Comparison of ENCODE assay signal across 7 mouse cellular contexts in genomic region chr5:105414341-105415120, GRCm38 (mm10). TPM values are rescaled to one million over a fixed set of nuclear protein-coding genes. Genes with fewer than 3 reads are reported as not detected.
DNase-seq lines count a peak whose midpoint lies in the region; ATAC-seq lines count a peak whose summit lies in the region.

No protein-coding gene starts in this region.

- H3K4me2 ChIP-seq in limb, embryonic 11.5 days (ENCODE audit: low read depth, severe bottlenecking): peak overlapping the region; percentile 98
- H3K4me2 ChIP-seq in stomach, embryonic 15.5 days: peak overlapping the region; percentile 95

- WGBS in forebrain, embryonic 10.5 days: 83% methylated on average over 12 of the region's 12 CpGs
- WGBS in limb, embryonic 11.5 days: 87% methylated on average over 12 of the region's 12 CpGs
- 81% methylated on average over 12 of the region's 12 CpGs for WGBS in stomach, embryonic 15.5 days

- no peaks in the 10 kb centered on the region for H3K27me3 ChIP-seq in megakaryocyte, embryonic 14.5 days (replicated peaks)
- peaks cover 11% of the 10 kb centered on the region; the same call in 1 of the 2 replicates for H3K27me3 ChIP-seq in forebrain, embryonic 10.5 days (ENCODE audit: poor library complexity, severe bottlenecking)
- no peaks in the 10 kb centered on the region for H3K27me3 ChIP-seq in limb, embryonic 11.5 days (ENCODE audit: control insufficient read depth, insufficient read depth, low read length)
- no peaks in the 10 kb centered on the region for H3K27me3 ChIP-seq in stomach, embryonic 15.5 days (replicated peaks)

- H3K36me3 ChIP-seq in megakaryocyte, embryonic 14.5 days (replicated peaks; ENCODE audit: low read length): peaks cover 52% of the 10 kb centered on the region
- peaks cover 16% of the 10 kb centered on the region for H3K36me3 ChIP-seq in forebrain, embryonic 10.5 days (replicated peaks)
- no peaks in the 10 kb centered on the region for H3K36me3 ChIP-seq in limb, embryonic 11.5 days (ENCODE audit: control insufficient read depth, insufficient read depth, low read length)
- H3K36me3 ChIP-seq in stomach, embryonic 15.5 days: no peaks in the 10 kb centered on the region

- ATAC-seq in megakaryocyte, adult 5-6 weeks (ENCODE audit: poor library complexity, severe bottlenecking): no peak
- ATAC-seq in limb, embryonic 11.5 days (ENCODE audit: insufficient number of reproducible peaks, low FRiP score, low TSS enrichment, low read depth): no peak
- no peak for ATAC-seq in stomach, embryonic 15.5 days (ENCODE audit: insufficient read depth, low FRiP score, low read depth)

- H3K4me3 ChIP-seq in megakaryocyte, embryonic 14.5 days (replicated peaks): peak overlapping the region; percentile 96
- peak overlapping the region; percentile 91 for H3K4me3 ChIP-seq in forebrain, embryonic 10.5 days
- H3K4me3 ChIP-seq in limb, embryonic 11.5 days (ENCODE audit: low read depth, low read length): peak overlapping the region; percentile 67
- peak overlapping the region; percentile 76 for H3K4me3 ChIP-seq in stomach, embryonic 15.5 days (replicated peaks)

- H3K27ac ChIP-seq in forebrain, embryonic 10.5 days: peak overlapping the region; percentile 97
- H3K27ac ChIP-seq in limb, embryonic 11.5 days (replicated peaks; ENCODE audit: low read depth, low read length): no peak overlapping the region
- peak overlapping the region; percentile 94 for H3K27ac ChIP-seq in stomach, embryonic 15.5 days

- H3K9me3 ChIP-seq in megakaryocyte, embryonic 14.5 days: no peaks in the 10 kb centered on the region
- H3K9me3 ChIP-seq in forebrain, embryonic 10.5 days: peaks cover 8% of the 10 kb centered on the region
- no peaks in the 10 kb centered on the region for H3K9me3 ChIP-seq in limb, embryonic 11.5 days (ENCODE audit: control insufficient read depth, low read length)
- no peaks in the 10 kb centered on the region for H3K9me3 ChIP-seq in stomach, embryonic 15.5 days

- peaks cover 83% of the 10 kb centered on the region for H3K4me1 ChIP-seq in megakaryocyte, embryonic 14.5 days
- peaks cover 29% of the 10 kb centered on the region for H3K4me1 ChIP-seq in forebrain, embryonic 10.5 days
- 0 out of 2 replicates have a peak, but pooled peaks cover 3% of the 10 kb centered on the region for H3K4me1 ChIP-seq in limb, embryonic 11.5 days (ENCODE audit: control insufficient read depth, insufficient read depth, low read length)
- 0 out of 2 replicates have a peak, but pooled peaks cover 4% of the 10 kb centered on the region for H3K4me1 ChIP-seq in stomach, embryonic 15.5 days

- H3K9ac ChIP-seq in limb, embryonic 11.5 days (ENCODE audit: low read length): no peak overlapping the region
- peak overlapping the region; percentile 90; the same call in 1 of the 2 replicates for H3K9ac ChIP-seq in stomach, embryonic 15.5 days

- DNase-seq in forebrain, embryonic 10.5 days (ENCODE audit: extremely low spot score, low spot score): no peak
- DNase-seq in limb, embryonic 11.5 days (ENCODE audit: low spot score): no peak
- no peak for DNase-seq in urinary bladder, postnatal 10 days (ENCODE audit: low spot score)
- no peak for DNase-seq in cerebellum, postnatal 10 days

RNA-seq across cellular contexts. Expression of gene Lrrc8b, which starts 1.0 kb away (rescaled TPM):
- 1.3 and 1.4 TPM in 2 replicates for polyA plus RNA-seq in megakaryocyte, embryonic 14.5 days (2012; ENCODE audit: insufficient read depth, low replicate concordance)
- total RNA-seq in megakaryocyte, adult 5-6 weeks (2015): 19.9 and 23.7 TPM in 2 replicates
- total RNA-seq in megakaryocyte, adult 5-6 weeks (2017): 8.1 and 9.6 TPM in 2 replicates
- 7.7 and 8.1 TPM in 2 replicates for polyA plus RNA-seq in forebrain, embryonic 10.5 days (2016; fragmentation: Nextera tagmentation; extraction: Ambion mirVana)
- polyA plus RNA-seq in limb, embryonic 11.5 days (2014; fragmentation: Nextera tagmentation; extraction: Ambion mirVana): 5.9 and 6.2 TPM in 2 replicates
- 7.7 and 7.8 TPM in 2 replicates for polyA plus RNA-seq in stomach, embryonic 15.5 days (2015; fragmentation: Nextera tagmentation; extraction: Ambion mirVana)
